ENCODE assay signal across 18 mouse cellular contexts in the genomic region with DNA sequence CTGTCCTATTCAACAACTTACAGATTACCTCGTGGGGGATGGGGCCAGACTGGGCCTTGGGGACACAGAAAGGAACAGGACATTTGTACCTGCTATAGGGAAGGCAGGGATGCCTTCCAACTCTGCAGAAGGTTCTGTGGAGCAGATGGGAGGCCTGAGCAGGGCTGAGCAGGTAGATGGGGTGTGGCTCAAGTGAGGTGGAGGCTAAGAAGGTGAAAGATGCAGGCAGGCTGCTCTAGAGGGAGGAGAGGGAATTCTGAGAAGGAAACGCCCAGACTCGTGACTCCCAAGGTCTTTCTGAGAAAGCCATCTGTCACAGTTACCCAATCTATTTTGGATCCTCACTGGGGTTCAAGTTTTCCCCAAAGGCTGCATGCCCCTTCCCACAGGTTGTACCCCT.
"Had no signal": no experiment of that assay in that cellular context is flagged by ENCODE, and none has a peak within 500 bp of the region (broad histone marks: within the 10 kb centered on the region; RNA-seq: fewer than 3 reads in every experiment).

No protein-coding gene starts in this region.

- H3K4me2 ChIP-seq: lung, embryonic 14.5 days; midbrain, embryonic 12.5 days; neural tube, embryonic 13.5 days; neural tube, embryonic 15.5 days had no signal

- H3K27ac ChIP-seq: midbrain, embryonic 10.5 days; midbrain, embryonic 12.5 days; neural tube, embryonic 13.5 days; neural tube, embryonic 15.5 days had no signal

- H3K9ac ChIP-seq: lung, embryonic 14.5 days; midbrain, embryonic 12.5 days; neural tube, embryonic 13.5 days; neural tube, embryonic 15.5 days had no signal

- H3K27me3 ChIP-seq: midbrain, embryonic 12.5 days; neural tube, embryonic 13.5 days; neural tube, embryonic 15.5 days had no signal

- H3K4me3 ChIP-seq: midbrain, embryonic 10.5 days; midbrain, embryonic 12.5 days; myocyte; neural tube, embryonic 13.5 days; neural tube, embryonic 15.5 days had no signal

- ATAC-seq: midbrain, embryonic 16.5 days had no signal

- H3K4me1 ChIP-seq: midbrain, embryonic 12.5 days; neural tube, embryonic 13.5 days had no signal

- DNase-seq: lung, embryonic 14.5 days; lung, postnatal 10 days; lung, postnatal 4 days; midbrain, embryonic 14.5 days; retina, postnatal 1 day; right cerebral cortex, adult 18-20 months; right cerebral cortex, postnatal 25 days; right cerebral cortex, postnatal 4 days; spleen, adult 18-20 months; thymus, adult 2 months; thymus, postnatal 25 days; thymus, postnatal 4 days had no signal

- H3K9me3 ChIP-seq: midbrain, embryonic 10.5 days; midbrain, embryonic 12.5 days; neural tube, embryonic 13.5 days; neural tube, embryonic 15.5 days had no signal

- H3K36me3 ChIP-seq: midbrain, embryonic 10.5 days; midbrain, embryonic 12.5 days; neural tube, embryonic 13.5 days; neural tube, embryonic 15.5 days had no signal
